In the genomic region with DNA sequence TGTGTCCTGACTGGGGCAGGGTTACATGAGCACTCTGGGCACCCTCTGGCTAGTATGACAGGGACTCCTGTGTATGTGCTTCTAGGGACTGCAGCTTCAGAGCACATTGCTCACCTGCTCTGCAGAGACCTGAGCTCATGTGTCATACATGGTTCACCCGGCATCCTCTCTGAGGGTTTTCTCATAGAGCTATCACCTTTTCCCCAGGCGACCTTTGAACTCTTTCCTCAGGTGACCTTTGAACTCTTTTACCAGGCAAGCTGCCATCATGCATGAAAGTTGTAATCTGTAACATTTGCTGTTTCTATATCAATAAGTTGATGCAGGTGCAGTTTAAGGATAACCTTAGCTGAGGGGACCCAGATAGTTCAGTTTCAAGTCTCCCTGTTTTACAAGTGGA, we compare ENCODE assay signal across 16 mouse cellular contexts.
"Had no signal": no experiment of that assay in that cellular context is flagged by ENCODE, and none has a peak within 500 bp of the region (broad histone marks: within the 10 kb centered on the region; RNA-seq: fewer than 3 reads in every experiment).

No protein-coding gene starts in this region.

- H3K9ac ChIP-seq: hindbrain, embryonic 15.5 days; limb, embryonic 12.5 days; liver, embryonic 12.5 days; lung, embryonic 15.5 days; midbrain, embryonic 12.5 days; stomach, embryonic 15.5 days had no signal

- H3K4me3 ChIP-seq: hindbrain, embryonic 15.5 days; limb, embryonic 12.5 days; liver, embryonic 12.5 days; lung, embryonic 15.5 days; megakaryocyte, embryonic 14.5 days; midbrain, embryonic 12.5 days; stomach, embryonic 15.5 days had no signal

- DNase-seq: layer of hippocampus, adult 9-11 months; layer of hippocampus, postnatal 36 days; lung, postnatal 14 days; right cerebral cortex, postnatal 14 days; thymus, adult 2 months; thymus, postnatal 25 days had no signal

- H3K4me2 ChIP-seq: hindbrain, embryonic 15.5 days; limb, embryonic 12.5 days; liver, embryonic 12.5 days; lung, embryonic 15.5 days; midbrain, embryonic 12.5 days; stomach, embryonic 15.5 days had no signal

- H3K27me3 ChIP-seq: hindbrain, embryonic 15.5 days; lung, embryonic 15.5 days; stomach, embryonic 15.5 days had no signal

- H3K27ac ChIP-seq: hindbrain, embryonic 15.5 days; kidney, postnatal 0 days; limb, embryonic 12.5 days; liver, embryonic 12.5 days; lung, embryonic 15.5 days; macrophage; midbrain, embryonic 12.5 days; stomach, embryonic 15.5 days had no signal

- H3K36me3 ChIP-seq: limb, embryonic 12.5 days; liver, embryonic 12.5 days; lung, embryonic 15.5 days; midbrain, embryonic 12.5 days; stomach, embryonic 15.5 days had no signal

- ATAC-seq: intestine, embryonic 16.5 days; liver, embryonic 12.5 days had no signal

- H3K9me3 ChIP-seq: hindbrain, embryonic 15.5 days; limb, embryonic 12.5 days; liver, embryonic 12.5 days; lung, embryonic 15.5 days; megakaryocyte, embryonic 14.5 days; midbrain, embryonic 12.5 days; stomach, embryonic 15.5 days had no signal

- H3K4me1 ChIP-seq: liver, embryonic 12.5 days; lung, embryonic 15.5 days; stomach, embryonic 15.5 days had no signal
